Mouse (Mus musculus) forebrain, embryonic 13.5 days (tissue): ENCODE measurements around the gene Olfr33. TPM values are rescaled to one million over a fixed set of nuclear protein-coding genes. Genes with fewer than 3 reads are reported as not detected.

Experiments used
- ATAC-seq: fragments of 200-750 bp; cut with Nextera tagmentation; 2 replicates; pipeline ENCODE4 v1.8.0; 2017
- H3K27ac ChIP-seq: fragments of 300-500 bp; sonication (generic); 2 replicates; pipeline ENCODE4 v1.5.1; 2015; ENCODE audit warnings: inconsistent platforms, mild to moderate bottlenecking, moderate library complexity
- H3K27me3 ChIP-seq: fragments of 300-500 bp; sonication (generic); 2 replicates; pipeline ENCODE4 v1.6.1; 2015; ENCODE audit warnings: mild to moderate bottlenecking, inconsistent platforms
- H3K36me3 ChIP-seq: fragments of 300-500 bp; sonication (generic); 2 replicates; pipeline ENCODE4 v1.6.1; 2015; ENCODE audit warnings: mild to moderate bottlenecking, inconsistent platforms; ENCODE audit not compliant: poor library complexity, severe bottlenecking
- H3K4me1 ChIP-seq: fragments of 300-500 bp; sonication (generic); 2 replicates; pipeline ENCODE4 v1.6.1; 2015; ENCODE audit warnings: inconsistent platforms
- H3K4me2 ChIP-seq: fragments of 300-500 bp; sonication (generic); 2 replicates; pipeline ENCODE4 v1.6.1; 2015; ENCODE audit warnings: inconsistent platforms, mild to moderate bottlenecking, moderate library complexity
- H3K4me3 ChIP-seq: fragments of 300-500 bp; sonication (generic); 2 replicates; pipeline ENCODE4 v1.5.1; 2015; ENCODE audit warnings: mild to moderate bottlenecking, inconsistent platforms
- H3K9ac ChIP-seq: fragments of 300-500 bp; sonication (generic); 2 replicates; pipeline ENCODE4 v1.6.1; 2015; ENCODE audit warnings: mild to moderate bottlenecking, inconsistent platforms
- H3K9me3 ChIP-seq: fragments of 300-500 bp; sonication (generic); replicated peaks from 2 replicates; pipeline ENCODE4 v1.6.1; 2016; ENCODE audit warnings: inconsistent platforms
- WGBS: fragments of 180-500 bp; shearing (Covaris S2); methylation state at CpG from one replicate; pipeline ENCODE4 v1.1.7; 2015; 5-methylcytosine and 5-hydroxymethylcytosine counted together
- polyA plus RNA-seq: library from polyadenylated mRNA; unstranded; fragments of >200 nt; fragmentation: Nextera tagmentation; extraction: Ambion mirVana; gene quantifications from 2 replicates; pipeline ENCODE4 v1.2.1, GENCODE M21; 2015

Olfr33 gene
- polyA plus RNA-seq = not detected in 2 replicates

DNA sequence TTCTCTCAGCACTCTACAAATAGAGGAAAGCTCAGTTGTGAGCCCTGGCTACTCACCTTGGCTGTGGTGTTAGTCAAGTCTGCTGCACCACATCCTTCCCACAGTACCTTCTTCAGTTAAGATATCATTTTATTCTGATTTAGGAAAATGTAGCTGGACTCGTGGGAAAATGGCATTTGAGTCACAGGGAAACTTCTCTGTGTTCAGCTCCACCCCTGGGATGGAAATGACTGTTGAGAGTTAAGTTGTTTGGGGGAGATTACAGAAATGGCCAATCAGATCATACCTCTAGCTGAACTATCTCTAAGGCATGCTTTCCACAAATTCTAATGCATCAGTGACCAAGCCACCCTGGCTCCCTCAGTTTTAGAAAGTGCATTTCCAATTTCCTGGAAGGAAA, at the start of gene Olfr33:
Gene Olfr33 (minus strand): TSS at position 101 of the 400 bp plus-strand sequence.
- no peak within 1 kb of the TSS for H3K27ac ChIP-seq
- no peaks in the 10 kb centered on the region for H3K4me1 ChIP-seq
- H3K4me2 ChIP-seq = no peak within 1 kb of the TSS
- H3K4me3 ChIP-seq = no peak within 1 kb of the TSS
- no peaks in the 10 kb centered on the region for H3K36me3 ChIP-seq
- ATAC-seq = no peak
- H3K9me3 ChIP-seq = no peaks in the 10 kb centered on the region
- H3K27me3 ChIP-seq = no peaks in the 10 kb centered on the region
- WGBS = 31% methylated on average over 1 of the region's 1 CpGs
- no peak within 1 kb of the TSS for H3K9ac ChIP-seq

DNA sequence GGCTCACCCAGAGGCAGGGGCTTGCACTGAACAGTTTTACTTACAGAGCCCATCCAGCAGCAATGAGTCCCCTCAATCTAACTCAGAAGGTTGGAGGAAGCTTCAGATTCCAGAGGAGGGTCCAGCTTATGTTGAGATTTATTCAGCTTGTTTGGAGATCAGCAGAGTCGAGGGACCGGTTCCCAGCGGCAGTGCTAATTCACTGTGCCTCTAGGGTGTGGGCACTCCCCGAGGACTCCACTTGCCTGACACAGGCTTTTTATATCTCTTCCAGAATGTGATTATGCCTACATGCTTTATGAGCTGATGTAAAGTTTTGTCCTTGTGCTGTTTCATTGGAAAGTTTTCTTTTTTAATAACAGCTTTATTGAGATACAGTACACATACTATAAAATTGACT, 40.4 kb upstream of the Olfr33 start, which contains the start of the genes Olfr560 and Olfr78:
Gene Olfr560 (minus strand): TSS at position 101 of the 400 bp plus-strand sequence.
Gene Olfr78 (minus strand): TSS at position 206 of the 400 bp plus-strand sequence.
- Histone ChIP-seq H3K4me2 (no peak within 1 kb of the TSS), H3K4me1 (no peaks in the 10 kb centered on the region), H3K27me3 (no peaks in the 10 kb centered on the region), H3K4me3 (no peak within 1 kb of the TSS), H3K9me3 (no peaks in the 10 kb centered on the region), H3K36me3 (no peaks in the 10 kb centered on the region), H3K27ac (no peak within 1 kb of the TSS), H3K9ac (no peak within 1 kb of the TSS)
- ATAC-seq = no peak
- WGBS = 88% methylated on average over 4 of the region's 4 CpGs

DNA sequence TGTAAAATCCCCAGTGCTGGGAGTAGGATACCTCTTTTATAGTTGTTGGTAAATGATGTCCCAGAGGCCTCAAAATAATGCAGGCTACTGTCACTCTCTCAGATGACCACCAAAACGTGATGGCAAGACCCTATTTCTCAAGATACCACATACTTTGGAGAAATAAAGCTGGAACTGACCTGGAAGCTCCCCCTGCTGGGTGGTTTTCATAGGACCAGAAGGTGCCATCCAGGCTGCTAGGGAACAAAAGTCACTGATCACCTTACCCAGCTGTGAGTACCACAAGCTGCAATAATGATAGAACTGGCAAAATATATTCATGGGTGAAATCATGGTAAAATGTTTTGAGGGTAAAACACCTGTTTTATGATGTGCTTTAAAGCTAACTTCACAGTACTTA, 33.2 kb upstream of the Olfr33 start:
- no peak overlapping the region for H3K9ac ChIP-seq
- H3K9me3 ChIP-seq = no peaks in the 10 kb centered on the region
- H3K36me3 ChIP-seq = no peaks in the 10 kb centered on the region
- H3K4me2 ChIP-seq = no peak overlapping the region
- ATAC-seq = no peak
- no peak overlapping the region for H3K4me3 ChIP-seq
- H3K27me3 ChIP-seq = no peaks in the 10 kb centered on the region
- 40% methylated on average over 1 of the region's 1 CpGs for WGBS
- H3K27ac ChIP-seq = no peak overlapping the region
- H3K4me1 ChIP-seq = no peaks in the 10 kb centered on the region

DNA sequence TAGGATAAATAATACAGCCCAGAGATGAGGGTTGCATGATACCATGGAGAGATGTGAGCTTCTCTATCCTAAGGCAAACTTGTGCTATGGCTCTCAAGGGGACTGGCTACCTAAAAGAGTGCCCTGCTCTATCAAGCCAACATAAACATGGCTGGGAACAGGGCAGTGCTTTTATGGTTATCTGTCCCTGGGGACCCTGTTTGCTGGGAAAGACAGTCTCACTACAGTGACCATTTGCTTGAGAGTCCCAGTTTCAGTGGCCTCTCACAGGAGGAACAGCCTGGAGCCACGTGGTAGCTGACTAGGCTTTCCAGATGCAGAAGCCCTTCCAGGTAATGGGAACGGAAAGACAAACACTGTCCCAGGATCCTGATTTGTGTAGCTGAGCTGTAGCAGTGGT, 18.8 kb upstream of the Olfr33 start:
- Histone ChIP-seq H3K4me1 (no peaks in the 10 kb centered on the region), H3K36me3 (no peaks in the 10 kb centered on the region), H3K27me3 (no peaks in the 10 kb centered on the region), H3K9me3 (no peaks in the 10 kb centered on the region), H3K4me2 (no peak overlapping the region), H3K27ac (no peak overlapping the region), H3K9ac (no peak overlapping the region), H3K4me3 (no peak overlapping the region)
- 61% methylated on average over 2 of the region's 2 CpGs for WGBS
- no peak for ATAC-seq

DNA sequence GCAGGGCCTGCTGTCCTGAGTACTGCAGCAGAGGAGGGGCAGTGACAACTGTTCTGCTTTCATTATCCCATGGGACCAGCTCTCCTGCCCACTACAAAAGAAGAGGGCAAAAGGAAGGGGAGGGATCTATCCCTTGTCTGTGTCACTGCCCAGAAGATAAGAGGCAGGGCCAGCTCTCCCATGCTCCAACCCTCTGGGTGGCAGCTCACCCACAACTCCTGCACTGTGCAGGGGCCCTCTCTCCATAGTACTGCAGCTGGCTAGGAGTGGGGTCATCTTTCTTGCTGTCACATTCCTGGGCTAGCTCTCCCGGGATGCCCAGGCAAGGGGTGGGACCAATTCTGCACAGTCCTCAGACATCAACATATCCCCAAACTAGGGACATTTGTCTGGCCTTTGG, 14.9 kb upstream of the Olfr33 start:
- Histone ChIP-seq H3K4me1 (no peaks in the 10 kb centered on the region), H3K4me3 (no peak overlapping the region), H3K36me3 (no peaks in the 10 kb centered on the region), H3K4me2 (no peak overlapping the region), H3K9ac (no peak overlapping the region), H3K27ac (no peak overlapping the region), H3K27me3 (no peaks in the 10 kb centered on the region), H3K9me3 (no peaks in the 10 kb centered on the region)
- 86% methylated on average over 1 of the region's 1 CpGs for WGBS
- no peak for ATAC-seq

DNA sequence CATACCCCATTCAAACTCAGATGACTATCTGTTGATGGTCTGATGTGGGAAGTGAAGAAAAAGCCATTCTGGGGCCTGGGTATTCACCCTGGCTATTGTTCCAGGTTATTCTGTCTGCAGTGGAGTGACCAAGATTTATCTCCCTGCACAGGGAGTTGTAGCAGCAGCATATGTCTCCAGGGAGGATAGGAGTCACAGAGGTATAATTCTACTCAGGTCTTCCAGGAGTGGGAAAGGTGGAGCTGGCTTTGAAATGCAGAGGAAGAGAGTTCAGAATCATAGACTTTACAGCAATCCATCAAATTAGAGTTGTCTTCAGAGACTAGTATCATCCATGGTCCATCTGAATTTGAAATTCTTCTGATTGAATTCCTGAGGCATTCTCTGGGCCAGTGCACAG, 8.5 kb upstream of the Olfr33 start, which contains the start of gene Olfr559:
Gene Olfr559 (minus strand): TSS at position 101 of the 400 bp plus-strand sequence.
- no peak within 1 kb of the TSS for H3K4me2 ChIP-seq
- no peaks in the 10 kb centered on the region for H3K27me3 ChIP-seq
- no peaks in the 10 kb centered on the region for H3K4me1 ChIP-seq
- no peak within 1 kb of the TSS for H3K9ac ChIP-seq
- H3K36me3 ChIP-seq = no peaks in the 10 kb centered on the region
- no peak for ATAC-seq
- H3K27ac ChIP-seq = no peak within 1 kb of the TSS
- H3K9me3 ChIP-seq = no peaks in the 10 kb centered on the region
- no peak within 1 kb of the TSS for H3K4me3 ChIP-seq

DNA sequence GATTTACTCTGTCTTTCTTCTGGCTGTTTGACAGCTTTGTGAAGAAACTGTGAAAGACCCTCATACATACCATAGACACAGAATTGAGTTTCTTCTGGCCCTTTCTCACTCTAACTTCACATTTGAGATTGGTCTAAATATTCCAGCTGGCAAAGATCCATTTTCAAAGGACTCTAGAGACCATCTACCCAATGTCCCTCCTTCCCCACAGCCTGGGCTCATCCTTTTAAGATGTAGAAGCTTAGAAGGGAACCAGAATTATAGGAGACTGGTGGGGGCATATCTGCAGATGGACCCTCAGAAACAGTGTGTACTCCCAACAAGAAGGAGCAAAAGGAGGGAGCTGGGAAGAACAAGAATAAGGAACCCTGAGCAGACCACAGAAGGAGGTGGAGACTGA, 17.0 kb downstream of the Olfr33 start, which contains the start of gene Olfr558:
Gene Olfr558 (plus strand): TSS at position 301 of the 400 bp plus-strand sequence.
- H3K4me2 ChIP-seq = no peak within 1 kb of the TSS
- H3K9ac ChIP-seq = no peak within 1 kb of the TSS
- H3K4me1 ChIP-seq = no peaks in the 10 kb centered on the region
- no peaks in the 10 kb centered on the region for H3K27me3 ChIP-seq
- no peak for ATAC-seq
- no peaks in the 10 kb centered on the region for H3K9me3 ChIP-seq
- no peak within 1 kb of the TSS for H3K4me3 ChIP-seq
- no peaks in the 10 kb centered on the region for H3K36me3 ChIP-seq
- H3K27ac ChIP-seq = no peak within 1 kb of the TSS

DNA sequence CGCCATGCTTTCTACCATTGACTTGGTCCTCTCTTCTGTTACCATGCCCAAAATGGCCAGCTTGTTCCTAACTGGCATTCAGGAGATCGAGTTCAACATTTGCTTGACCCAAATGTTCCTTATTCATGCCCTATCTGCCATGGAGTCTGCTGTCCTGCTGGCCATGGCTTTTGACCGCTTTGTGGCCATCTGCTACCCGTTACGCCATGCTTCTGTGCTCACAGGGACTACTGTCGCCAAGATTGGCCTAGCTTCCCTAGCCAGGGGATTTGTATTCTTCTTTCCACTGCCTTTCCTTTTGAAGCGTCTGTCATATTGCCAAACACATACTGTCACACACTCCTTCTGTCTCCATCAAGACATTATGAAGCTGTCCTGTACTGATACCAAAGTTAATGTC, 20.4 kb downstream of the Olfr33 start:
- no peak overlapping the region for H3K4me3 ChIP-seq
- no peak overlapping the region for H3K9ac ChIP-seq
- no peaks in the 10 kb centered on the region for H3K9me3 ChIP-seq
- H3K4me2 ChIP-seq = no peak overlapping the region
- no peaks in the 10 kb centered on the region for H3K36me3 ChIP-seq
- H3K27me3 ChIP-seq = no peaks in the 10 kb centered on the region
- H3K27ac ChIP-seq = no peak overlapping the region
- WGBS = 85% methylated on average over 7 of the region's 7 CpGs
- no peaks in the 10 kb centered on the region for H3K4me1 ChIP-seq
- ATAC-seq = no peak

DNA sequence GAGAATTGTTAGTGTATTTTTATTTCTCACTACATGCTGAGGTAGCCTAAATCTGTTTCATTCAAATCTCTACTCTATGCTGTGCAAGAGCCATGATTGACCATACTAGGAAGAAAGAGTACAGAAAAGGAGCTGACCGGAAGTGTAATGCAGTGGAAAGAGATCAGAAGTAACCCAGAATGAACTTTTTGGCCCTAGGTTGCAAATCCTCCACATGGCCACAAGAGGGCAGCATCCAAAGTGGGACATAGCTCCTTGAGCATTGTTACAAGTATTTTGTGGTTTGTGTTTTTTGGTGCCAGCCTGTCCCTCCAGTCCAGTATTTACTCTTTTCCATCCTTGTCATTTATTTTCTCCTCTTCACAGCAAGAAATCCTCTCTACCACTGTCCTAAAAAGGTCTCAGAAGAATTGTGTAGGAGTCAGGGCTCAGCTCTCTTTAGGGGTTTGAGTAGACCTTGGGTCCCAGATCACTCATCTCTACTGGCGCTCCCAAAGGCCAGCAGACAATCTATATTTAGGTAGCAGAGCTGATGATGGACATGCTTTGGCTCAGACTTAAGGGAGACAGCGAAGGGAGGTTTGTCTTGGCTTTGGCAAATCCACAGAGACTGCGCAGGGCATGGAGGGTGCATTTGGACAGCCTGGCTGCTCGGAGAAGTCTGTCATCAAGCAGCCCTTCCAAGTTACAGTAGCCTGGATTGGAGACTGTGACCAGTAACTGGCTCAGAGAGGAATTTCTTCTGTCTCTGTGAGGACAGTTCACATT, 23.3 kb downstream of the Olfr33 start, which contains the start of gene Olfr557:
Gene Olfr557 (plus strand): TSS at position 553 of the 768 bp plus-strand sequence.
- Histone ChIP-seq H3K4me2 (no peak within 1 kb of the TSS), H3K9ac (no peak within 1 kb of the TSS), H3K9me3 (no peaks in the 10 kb centered on the region), H3K36me3 (no peaks in the 10 kb centered on the region), H3K27me3 (no peaks in the 10 kb centered on the region), H3K27ac (no peak within 1 kb of the TSS), H3K4me3 (no peak within 1 kb of the TSS), H3K4me1 (no peaks in the 10 kb centered on the region)
- ATAC-seq = no peak
- 86% methylated on average over 5 of the region's 5 CpGs for WGBS

DNA sequence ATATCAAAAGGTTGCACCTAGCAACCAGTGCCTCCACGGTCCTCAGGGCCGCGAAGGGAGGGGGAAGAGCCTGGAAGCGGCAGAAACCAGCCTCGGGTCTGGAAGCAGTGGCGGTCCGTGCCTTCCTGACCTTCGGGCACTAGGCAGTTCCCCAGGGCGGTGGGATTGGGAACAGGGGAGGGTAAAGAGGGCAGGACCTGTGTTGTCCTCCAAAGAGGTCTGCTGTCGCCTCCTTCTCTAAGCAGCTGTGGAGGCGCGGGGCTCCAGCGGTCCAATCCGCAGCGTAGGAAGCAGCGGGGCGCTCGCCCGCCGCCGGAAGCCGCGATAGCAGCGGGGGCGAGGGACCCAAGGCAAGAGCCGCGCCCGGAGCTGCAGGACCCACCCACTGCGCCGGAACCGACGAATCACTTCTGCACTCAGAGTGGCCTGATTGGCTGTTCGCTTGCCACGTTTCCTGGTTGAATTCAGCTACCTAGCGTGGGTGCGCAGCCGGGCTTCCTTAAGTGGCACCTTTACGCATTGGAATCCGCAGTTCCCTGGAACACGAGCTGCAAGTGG, 31.8 kb downstream of the Olfr33 start, which contains the start of gene Trim68:
Gene Trim68 (minus strand): TSS at position 384 of the 558 bp plus-strand sequence.
- peak; percentile 100 for ATAC-seq

DNA sequence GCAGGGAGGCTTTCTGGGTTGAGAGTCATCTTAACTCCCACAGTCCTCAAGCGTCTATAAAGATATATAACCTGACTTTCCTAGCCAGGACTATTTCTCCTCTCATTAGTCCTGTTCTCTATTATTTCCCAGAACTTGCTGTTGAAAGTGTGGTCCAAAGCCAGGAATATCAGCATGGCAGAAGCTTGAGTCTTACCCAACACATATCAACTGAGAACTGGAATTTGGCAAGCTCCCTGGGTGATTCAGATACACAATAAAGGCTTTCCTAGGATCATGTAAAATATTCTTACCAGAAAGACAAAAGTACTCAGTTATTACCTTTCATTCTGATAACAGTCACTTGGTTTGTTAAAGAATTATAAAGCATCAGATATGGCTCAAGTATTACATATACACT, 37.0 kb downstream of the Olfr33 start:
- H3K27ac ChIP-seq = no peak overlapping the region
- H3K36me3 ChIP-seq = no peaks in the 10 kb centered on the region
- H3K9me3 ChIP-seq = no peaks in the 10 kb centered on the region
- H3K27me3 ChIP-seq = no peaks in the 10 kb centered on the region
- 93% methylated on average over 1 of the region's 1 CpGs for WGBS
- no peaks in the 10 kb centered on the region for H3K4me1 ChIP-seq
- H3K4me2 ChIP-seq = no peak overlapping the region
- no peak for ATAC-seq
- no peak overlapping the region for H3K4me3 ChIP-seq
- no peak overlapping the region for H3K9ac ChIP-seq

More for the DNA sequence above, 31.8 kb downstream of the Olfr33 start, which contains the start of gene Trim68:
- H3K9me3 ChIP-seq = no peaks in the 10 kb centered on the region
- peak within 1 kb of the TSS; percentile 62 for H3K4me3 ChIP-seq
- H3K9ac ChIP-seq = peak within 1 kb of the TSS; percentile 73
- WGBS = under 1% methylated on average over 39 of the region's 40 CpGs
- H3K4me2 ChIP-seq = peak within 1 kb of the TSS; percentile 75
- no peaks in the 10 kb centered on the region for H3K27me3 ChIP-seq
- no peaks in the 10 kb centered on the region; the same call in 1 of the 2 replicates for H3K4me1 ChIP-seq
- H3K27ac ChIP-seq = peak within 1 kb of the TSS; percentile 48; the same call in 1 of the 2 replicates
- no peaks in the 10 kb centered on the region for H3K36me3 ChIP-seq

DNA sequence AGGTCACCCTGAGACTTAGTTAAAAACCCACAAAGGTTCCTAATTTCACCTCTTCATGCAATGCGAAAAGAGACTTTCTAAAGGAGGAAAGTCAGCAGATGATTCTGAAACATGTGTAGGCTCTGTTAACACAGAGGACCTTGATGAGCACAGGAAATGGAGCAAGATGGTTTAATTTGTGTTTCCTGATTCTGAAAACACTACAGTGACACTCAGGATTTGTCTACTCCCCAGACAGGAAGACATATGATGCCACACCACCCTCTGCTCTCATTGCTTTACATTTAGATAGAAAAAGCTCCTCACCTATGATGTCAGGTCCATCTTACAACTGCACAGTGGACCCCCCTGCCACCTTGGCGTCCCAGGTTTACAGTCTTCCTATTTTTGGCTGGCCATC, 42.6 kb downstream of the Olfr33 start:
- WGBS = 84% methylated on average over 2 of the region's 2 CpGs
- no peaks in the 10 kb centered on the region for H3K36me3 ChIP-seq
- H3K4me3 ChIP-seq = no peak overlapping the region
- no peaks in the 10 kb centered on the region for H3K4me1 ChIP-seq
- no peak for ATAC-seq
- H3K27me3 ChIP-seq = no peaks in the 10 kb centered on the region
- H3K4me2 ChIP-seq = no peak overlapping the region
- H3K27ac ChIP-seq = no peak overlapping the region
- H3K9me3 ChIP-seq = no peaks in the 10 kb centered on the region
- H3K9ac ChIP-seq = no peak overlapping the region
